Mouse (Mus musculus) mouse embryonic stem cell (cell line): ENCODE results near the gene Lilrb4a.
"Not testable (repeated sequence)": the region's sequence is repeated elsewhere in the genome, so short reads cannot be mapped to it uniquely, and the experiment has no call there.

Experiments used
- in situ Hi-C, 2 experiments: fragments of 300-500 bp; cut with MboI; formaldehyde crosslinking; loops; 1 replicate in 1 of 2; 3 replicates in 1 of 2; pipeline ENCODE4 v1.14.3; 2019 to 2020; ENCODE audit warnings: low sequenced_read_pairs in 2 of 2, low pct_unique_long_range_greater_than_20kb in 1 of 2, mixed read lengths in 1 of 2; ENCODE audit not compliant: unreplicated experiment in 1 of 2

Lilrb4a gene

DNA sequence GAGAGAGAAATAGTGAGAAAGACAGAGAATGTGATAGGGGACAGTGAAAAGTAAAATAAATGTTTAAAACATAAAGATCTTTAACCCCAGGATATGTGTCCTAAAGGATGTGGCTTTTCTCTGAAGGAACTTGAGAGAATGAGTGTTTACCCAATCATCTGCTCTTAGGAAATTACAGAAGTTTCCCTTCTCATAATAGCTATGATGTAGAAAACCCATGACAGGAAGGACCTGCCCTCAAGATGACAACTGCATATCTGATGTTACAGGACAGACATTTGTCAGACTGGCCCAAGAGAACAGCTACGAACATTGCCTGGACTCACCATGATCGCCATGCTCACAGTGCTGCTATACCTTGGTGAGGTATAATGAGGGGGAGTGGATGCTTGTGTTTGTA, at the start of gene Lilrb4a:
Gene Lilrb4a (plus strand): TSS at position 266 of the 400 bp plus-strand sequence.
- in situ Hi-C loops = not testable (repeated sequence)

DNA sequence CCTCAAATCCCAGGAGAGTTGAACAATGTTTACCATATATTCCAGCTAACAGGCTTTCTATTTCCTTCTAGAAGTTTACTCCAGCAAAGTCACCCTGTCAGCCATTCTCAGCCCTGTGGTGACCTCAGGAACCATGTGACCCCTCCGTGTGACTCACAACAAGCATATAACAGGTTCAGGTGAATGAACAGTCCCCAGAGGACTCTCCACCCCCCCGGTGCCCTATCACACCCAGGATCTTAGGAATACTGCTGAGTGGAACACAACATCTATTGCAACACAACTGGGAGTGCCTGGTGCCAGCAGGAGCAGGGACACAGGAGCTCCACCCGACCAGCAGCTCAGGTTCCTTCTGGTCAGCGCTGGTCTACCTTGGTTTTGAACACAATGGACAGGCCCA, 39.1 kb upstream of the Lilrb4a start:
- in situ Hi-C loops = no loop called here

- in situ Hi-C loops = no loop called here
These were observed 37.0 kb upstream of the Lilrb4a start for GRCm38 (mm10) chr10:51453616-51454298.

- in situ Hi-C loops = no loop called here
These were observed 36.4 kb upstream of the Lilrb4a start for GRCm38 (mm10) chr10:51454365-51454764.

- in situ Hi-C loops = no loop called here
These were observed 35.0 kb upstream of the Lilrb4a start for GRCm38 (mm10) chr10:51455762-51456161.

DNA sequence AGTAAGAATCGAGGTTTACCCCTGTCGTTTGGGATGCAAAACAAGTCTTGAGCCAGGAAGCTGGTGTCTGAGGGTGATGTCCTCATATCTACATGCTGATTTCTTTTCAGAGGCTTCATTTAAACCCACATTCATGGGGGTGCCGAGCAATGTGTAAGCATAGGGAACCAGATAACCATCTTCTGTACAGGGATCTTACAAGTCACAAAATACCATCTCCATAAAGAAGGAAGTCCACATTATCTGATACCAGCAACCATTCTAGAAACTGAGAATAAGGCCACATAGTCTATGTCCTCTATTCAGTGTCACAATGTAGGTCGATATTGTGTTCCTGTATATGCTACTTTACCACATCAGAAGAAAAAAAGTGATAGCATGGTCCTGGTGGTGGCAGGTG, 34.4 kb upstream of the Lilrb4a start:
- in situ Hi-C loops = no loop called here

DNA sequence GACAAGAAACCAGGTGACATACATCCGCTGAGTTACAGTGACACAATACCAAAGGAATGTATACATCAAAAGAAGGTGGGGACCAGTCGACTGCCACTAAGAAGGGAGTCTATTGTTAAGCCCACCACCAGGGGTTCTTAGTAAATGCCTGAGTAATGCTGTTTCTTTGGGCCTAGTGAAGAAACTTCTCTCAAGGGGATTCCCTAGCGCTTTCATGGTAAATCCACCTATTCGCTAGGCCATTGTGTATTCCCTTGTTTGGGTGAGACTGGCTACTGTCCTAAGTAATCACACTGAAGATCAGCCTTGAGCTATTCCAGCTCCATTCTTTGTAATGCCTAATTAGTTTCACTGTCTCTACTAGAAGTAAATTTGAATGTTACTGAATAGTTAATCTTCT, 27.0 kb upstream of the Lilrb4a start:
- in situ Hi-C loops = not testable (repeated sequence)

- in situ Hi-C loops = not testable (repeated sequence)
These were observed 10.4 kb upstream of the Lilrb4a start, which contains the start of the genes Gm49339 and Lilr4b for GRCm38 (mm10) chr10:51480397-51480796. TSS of gene Gm49339 (plus strand) at chr10:51480612. TSS of gene Lilr4b (plus strand) at chr10:51480632.

- in situ Hi-C loops = no loop called here
These were observed 29.3 kb downstream of the Lilrb4a start for GRCm38 (mm10) chr10:51520021-51520420.

DNA sequence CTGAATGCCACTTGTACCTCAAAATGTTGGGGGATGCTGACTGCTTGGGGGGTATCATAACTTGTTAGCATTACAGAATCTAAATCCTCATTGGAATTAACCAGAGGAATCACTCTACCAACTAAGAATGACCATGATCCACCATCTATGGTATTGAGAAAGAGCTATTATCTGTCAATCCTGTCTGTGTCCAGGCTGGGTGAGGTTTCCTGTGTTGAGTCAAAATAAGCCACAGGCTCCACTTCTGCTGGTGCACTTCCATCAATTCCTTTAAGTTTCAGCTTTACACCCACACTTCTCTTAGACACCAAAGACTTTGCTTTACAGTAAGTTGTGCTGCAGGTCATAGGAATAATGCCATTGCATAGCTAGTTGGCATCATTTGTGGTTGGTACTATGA, 30.7 kb downstream of the Lilrb4a start:
- in situ Hi-C loops = no loop called here

GRCm38 (mm10) chr10:51526090-51526489, 35.3 kb downstream of the Lilrb4a start:
- in situ Hi-C loops = no loop called here

DNA sequence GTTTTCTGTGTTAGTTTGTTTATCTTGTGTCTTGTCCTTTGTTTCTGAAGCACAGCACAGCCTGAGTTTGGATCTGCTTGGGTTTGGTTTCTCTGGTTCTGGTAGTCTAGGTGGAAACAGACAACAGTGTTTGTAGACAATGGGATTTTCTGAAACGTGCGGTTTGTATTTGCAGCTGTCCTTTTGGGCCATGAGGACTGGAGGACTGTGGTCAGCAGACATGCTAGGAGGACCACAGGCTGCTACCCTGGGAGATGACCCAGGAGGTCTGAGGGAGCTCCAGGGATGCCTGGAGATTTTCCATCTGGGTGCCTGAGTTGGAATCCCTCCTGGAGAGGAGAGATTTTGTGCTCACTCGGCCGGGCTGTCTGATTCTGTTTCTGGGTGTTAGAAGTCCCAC, 35.9 kb downstream of the Lilrb4a start:
- in situ Hi-C loops = no loop called here

DNA sequence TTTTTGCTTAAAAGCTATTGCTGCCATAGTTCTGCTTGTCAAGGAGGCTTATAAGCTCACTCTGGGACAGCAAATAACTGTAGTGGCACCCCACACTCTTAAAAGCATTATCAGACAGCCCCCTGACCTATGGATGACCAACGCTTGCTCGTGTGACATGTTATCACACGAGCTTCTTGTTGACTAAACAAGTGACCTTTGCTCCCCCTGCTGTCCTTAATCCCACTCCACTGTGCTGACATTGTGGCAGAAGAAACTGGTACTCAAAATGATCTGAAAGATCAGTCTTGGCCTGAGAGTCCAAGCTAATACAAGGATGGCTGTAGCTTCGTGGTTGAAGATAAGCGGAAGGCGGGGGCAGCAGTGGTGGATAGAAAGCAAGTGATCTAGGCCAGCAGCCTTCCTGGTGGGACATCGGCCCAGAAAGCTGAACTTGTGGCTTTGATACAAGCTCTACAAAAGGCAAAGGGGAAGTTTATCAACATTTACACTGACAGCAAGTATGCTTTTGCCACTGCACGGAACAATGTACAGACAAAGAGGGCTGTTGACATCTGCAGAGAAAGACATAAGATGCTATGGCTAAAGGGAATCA, 38.2 kb downstream of the Lilrb4a start:
- in situ Hi-C loops = no loop called here

DNA sequence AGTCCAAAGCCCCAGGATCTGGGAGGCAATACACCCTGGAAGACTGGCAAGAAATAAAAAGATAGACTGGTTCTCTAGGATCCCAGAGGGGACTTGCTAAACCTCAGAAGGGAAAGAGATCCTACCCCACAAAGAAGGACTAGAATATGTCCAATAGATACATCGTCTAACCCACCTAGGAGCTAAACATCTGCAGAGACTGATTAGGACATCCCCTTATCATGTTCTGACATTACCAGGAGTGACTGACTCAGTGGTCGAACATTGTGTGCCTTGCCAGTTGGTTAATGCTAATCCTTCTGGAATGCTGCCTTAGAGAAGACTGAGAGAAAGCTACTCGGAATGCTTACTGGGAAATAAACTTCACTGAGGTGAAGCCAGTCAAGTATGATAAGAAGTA, 38.7 kb downstream of the Lilrb4a start:
- in situ Hi-C loops = no loop called here

DNA sequence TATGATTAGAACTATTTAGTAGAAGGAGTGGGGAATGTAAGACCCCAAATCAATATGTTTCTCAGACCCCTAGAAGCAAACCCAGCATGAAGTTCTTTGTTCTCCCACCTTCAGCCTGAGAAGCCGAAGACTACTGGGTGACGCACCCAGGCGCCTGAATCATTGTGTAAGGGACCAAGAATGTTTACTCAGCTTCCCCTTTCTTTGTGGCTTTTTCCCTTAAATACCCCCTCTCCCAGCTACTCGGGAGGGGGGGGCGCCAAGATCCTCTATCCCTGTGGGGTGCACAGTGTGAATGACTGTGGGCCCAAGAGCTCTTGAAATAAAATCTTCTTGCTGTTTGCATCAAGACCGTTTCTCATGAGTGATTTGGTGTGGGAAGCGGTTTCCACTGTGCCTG, 40.1 kb downstream of the Lilrb4a start:
- in situ Hi-C loops = no loop called here
